Mouse (Mus musculus) bone marrow macrophage, adult 2 months (primary cell): ENCODE measurements around the gene Tmem208.

Experiments
- CTCF ChIP-seq: IDR thresholded peaks from 2 replicates; pipeline ENCODE4 v1.5.1; 2012; ENCODE audit warnings: low read depth, mild to moderate bottlenecking, low read length, moderate library complexity
- POLR2A ChIP-seq: IDR thresholded peaks from 2 replicates; pipeline ENCODE4 v1.6.1; 2012; ENCODE audit warnings: mild to moderate bottlenecking, low read depth, low read length, borderline replicate concordance

DNA sequence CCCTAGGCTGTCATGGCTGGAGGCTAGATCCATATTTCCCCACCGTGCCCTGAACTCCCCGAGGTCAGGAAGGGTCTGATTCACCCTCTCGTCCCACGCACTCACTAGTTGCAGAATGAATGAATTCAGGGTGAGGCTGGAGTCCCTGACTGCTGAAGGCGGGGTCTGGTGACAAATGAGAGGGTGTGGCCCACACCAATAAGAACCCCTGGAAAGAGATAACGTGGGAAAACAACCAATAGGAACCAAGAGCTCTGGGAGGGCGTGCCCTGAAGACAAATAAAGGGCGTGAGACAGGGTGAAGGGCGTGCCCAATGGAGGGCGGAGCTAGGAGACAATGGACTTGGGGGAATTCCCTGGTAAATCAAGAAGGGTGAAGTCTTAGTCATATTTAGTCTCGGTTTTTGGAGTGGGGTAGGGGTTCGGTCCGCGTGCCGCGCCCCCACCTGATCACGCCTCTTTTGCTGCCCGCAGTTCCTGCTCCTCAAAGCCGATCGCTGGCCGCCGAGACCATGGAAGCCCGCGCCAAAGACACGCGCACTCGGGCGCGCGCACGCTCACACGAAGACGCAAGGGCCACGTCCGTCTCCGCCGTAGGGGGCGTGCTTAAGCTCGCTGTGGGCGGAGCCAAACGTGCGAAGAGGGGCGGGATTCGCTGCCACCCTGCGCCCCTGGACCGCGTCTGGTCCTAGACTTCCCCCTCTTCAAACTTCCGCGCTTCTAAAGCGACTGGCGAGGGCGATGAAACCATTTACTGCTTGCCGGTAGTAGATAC is 37.0 kb upstream of the Tmem208 start:
- TF ChIP-seq CTCF (no peak), POLR2A (no peak)
